Mouse (Mus musculus) intestine, postnatal 0 days (tissue): ENCODE results near the gene Tmprss12. TPM values are rescaled to one million over a fixed set of nuclear protein-coding genes. Genes with fewer than 3 reads are reported as not detected.
"Not testable (repeated sequence)": the region's sequence is repeated elsewhere in the genome, so short reads cannot be mapped to it uniquely, and the experiment has no call there.

Experiments
- ATAC-seq: fragments of 200-750 bp; cut with Nextera tagmentation; 2 replicates; pipeline ENCODE4 v1.8.0; 2017; ENCODE audit warnings: mild to moderate bottlenecking, moderate TSS enrichment, moderate library complexity
- H3K27ac ChIP-seq: fragments of 300-500 bp; sonication (generic); 2 replicates; pipeline ENCODE4 v1.5.1; 2014; ENCODE audit warnings: mild to moderate bottlenecking, low read depth, low read length, moderate library complexity
- H3K27me3 ChIP-seq: fragments of 300-500 bp; sonication (generic); replicated peaks from 2 replicates; pipeline ENCODE4 v1.6.1; 2014; ENCODE audit warnings: low read length, mixed read lengths; ENCODE audit not compliant: control insufficient read depth, insufficient read depth
- H3K36me3 ChIP-seq: fragments of 300-500 bp; sonication (generic); 2 replicates; pipeline ENCODE4 v1.6.1; 2014; ENCODE audit warnings: mild to moderate bottlenecking, moderate library complexity; ENCODE audit not compliant: control insufficient read depth, insufficient read depth
- H3K4me1 ChIP-seq: fragments of 300-500 bp; sonication (generic); replicated peaks from 2 replicates; pipeline ENCODE4 v1.6.1; 2014; ENCODE audit warnings: antibody characterized with exemption, low read length, mixed read lengths; ENCODE audit not compliant: control insufficient read depth, insufficient read depth
- H3K4me2 ChIP-seq: fragments of 300-500 bp; sonication (generic); replicated peaks from 2 replicates; pipeline ENCODE4 v1.6.1; 2014; ENCODE audit warnings: low read depth, mild to moderate bottlenecking, moderate library complexity
- H3K4me3 ChIP-seq: fragments of 300-500 bp; sonication (generic); 2 replicates; pipeline ENCODE4 v1.5.1; 2014; ENCODE audit warnings: low read depth, low read length
- H3K9ac ChIP-seq: fragments of 300-500 bp; sonication (generic); 2 replicates; pipeline ENCODE4 v1.6.1; 2014; ENCODE audit warnings: mild to moderate bottlenecking, low read depth, low read length
- H3K9me3 ChIP-seq: fragments of 300-500 bp; sonication (generic); 2 replicates; pipeline ENCODE4 v1.6.1; 2016; ENCODE audit warnings: mixed run types; ENCODE audit not compliant: control insufficient read depth
- CTCF ChIP-seq: sonication (generic); IDR thresholded peaks from 2 replicates; pipeline ENCODE4 v1.5.1; 2016; ENCODE audit warnings: low read depth, mild to moderate bottlenecking, control low read depth, antibody characterized with exemption, moderate library complexity
- WGBS: fragments of 180-500 bp; shearing (Covaris S2); extraction: QIAGEN DNeasy Blood & Tissue Kit; methylation state at CpG from one replicate; pipeline ENCODE4 v1.1.7; 2014; 5-methylcytosine and 5-hydroxymethylcytosine counted together
- polyA plus RNA-seq: library from polyadenylated mRNA; unstranded; fragments of >200 nt; fragmentation: Nextera tagmentation; extraction: Ambion mirVana; gene quantifications from 2 replicates; pipeline ENCODE4 v1.2.1, GENCODE M21; 2015

Tmprss12 gene
- polyA plus RNA-seq, 1 experiment from 2014 or later: not detected

DNA sequence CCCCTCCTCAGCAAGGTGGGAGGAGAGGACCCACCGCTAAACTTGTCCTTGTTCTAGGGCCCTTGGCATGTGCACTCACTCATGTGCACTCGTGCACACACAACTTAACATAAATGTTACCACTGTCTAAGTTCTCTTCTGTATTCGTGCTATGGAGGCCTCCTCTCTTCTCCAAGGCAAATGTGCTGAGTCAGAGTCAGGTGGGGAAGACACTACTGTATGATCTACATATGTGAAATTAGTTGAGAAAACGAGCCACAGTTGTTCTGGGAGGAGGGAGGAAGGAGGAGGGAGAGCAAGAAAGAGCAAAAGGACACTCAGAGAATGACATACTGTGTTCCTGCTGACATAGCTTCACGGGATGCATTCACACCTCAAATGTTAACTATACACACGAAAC is 19.9 kb downstream of the Tmprss12 start:
- no peak for TF ChIP-seq CTCF
- no peak overlapping the region for H3K4me3 ChIP-seq
- WGBS: 69% methylated on average over 6 of the region's 6 CpGs
- ATAC-seq: no peak
- H3K27me3 ChIP-seq: no peaks in the 10 kb centered on the region
- H3K9me3 ChIP-seq: no peaks in the 10 kb centered on the region
- H3K36me3 ChIP-seq: no peaks in the 10 kb centered on the region
- no peak overlapping the region for H3K9ac ChIP-seq
- H3K27ac ChIP-seq: no peak overlapping the region
- H3K4me1 ChIP-seq: no peaks in the 10 kb centered on the region
- H3K4me2 ChIP-seq: no peak overlapping the region

DNA sequence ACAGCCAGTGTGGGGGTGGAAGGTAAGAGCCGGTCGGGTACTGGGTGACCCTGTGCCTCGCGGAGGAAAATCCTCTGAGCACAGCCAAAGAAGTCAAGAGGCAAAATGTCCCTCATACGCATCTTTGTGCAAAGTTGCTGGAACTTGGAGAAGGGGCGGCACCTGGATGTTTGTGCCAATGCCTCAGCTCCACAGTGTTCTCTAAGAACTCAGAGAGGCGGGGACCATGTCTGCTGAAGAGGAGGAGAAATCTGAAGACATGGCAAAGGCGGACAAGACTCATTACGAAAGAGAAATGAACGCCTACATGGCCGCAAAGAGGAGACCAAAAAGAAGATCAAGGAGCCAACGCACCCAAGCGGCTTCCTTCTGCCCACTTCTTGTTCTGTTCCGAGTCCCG is 20.9 kb downstream of the Tmprss12 start:
- Histone ChIP-seq H3K4me3 (no peak overlapping the region), H3K27ac (no peak overlapping the region), H3K36me3 (no peaks in the 10 kb centered on the region), H3K4me1 (no peaks in the 10 kb centered on the region), H3K27me3 (no peaks in the 10 kb centered on the region), H3K4me2 (no peak overlapping the region), H3K9me3 (no peaks in the 10 kb centered on the region), H3K9ac (no peak overlapping the region)
- no peak for TF ChIP-seq CTCF
- ATAC-seq: no peak
- WGBS: 88% methylated on average over 15 of the region's 15 CpGs

DNA sequence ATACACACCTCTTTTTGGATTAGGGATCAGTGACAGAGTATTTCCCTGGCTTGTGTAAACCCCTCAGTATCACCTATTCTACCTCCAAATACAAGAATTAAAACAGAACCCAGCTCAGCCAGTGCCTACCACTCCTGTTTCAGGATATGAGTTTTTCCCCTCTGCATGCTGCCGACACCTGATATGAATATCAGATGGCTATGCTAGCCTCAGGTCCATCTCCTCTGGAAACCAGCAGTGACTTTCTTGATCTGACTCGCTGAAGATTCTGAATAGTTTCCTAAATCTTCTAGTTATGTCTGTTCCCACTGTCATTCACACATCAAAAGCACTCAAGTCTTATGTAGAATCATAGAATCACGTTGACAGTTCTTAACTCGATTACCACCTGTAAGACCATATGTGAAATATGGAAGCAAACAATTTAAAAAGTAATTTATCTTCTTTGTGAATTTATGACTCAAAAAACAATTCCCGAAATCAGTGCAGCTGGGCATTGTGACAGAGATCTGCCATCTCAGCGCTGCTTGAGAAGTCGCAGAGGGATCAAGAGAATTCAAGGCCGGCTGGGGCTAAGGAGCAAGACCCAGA is 22.9 kb downstream of the Tmprss12 start:
- Histone ChIP-seq H3K4me1 (no peaks in the 10 kb centered on the region), H3K36me3 (no peaks in the 10 kb centered on the region), H3K27me3 (no peaks in the 10 kb centered on the region), H3K9ac (0 out of 2 replicates have a peak overlapping the region, but pooled peaks have one; percentile 47), H3K4me3 (peak overlapping the region; percentile 51; the same call in 1 of the 2 replicates), H3K9me3 (no peaks in the 10 kb centered on the region), H3K4me2 (peak overlapping the region; percentile 91), H3K27ac (no peak overlapping the region)
- ATAC-seq: no peak
- no peak for TF ChIP-seq CTCF
- WGBS: 44% methylated on average over 8 of the region's 8 CpGs

DNA sequence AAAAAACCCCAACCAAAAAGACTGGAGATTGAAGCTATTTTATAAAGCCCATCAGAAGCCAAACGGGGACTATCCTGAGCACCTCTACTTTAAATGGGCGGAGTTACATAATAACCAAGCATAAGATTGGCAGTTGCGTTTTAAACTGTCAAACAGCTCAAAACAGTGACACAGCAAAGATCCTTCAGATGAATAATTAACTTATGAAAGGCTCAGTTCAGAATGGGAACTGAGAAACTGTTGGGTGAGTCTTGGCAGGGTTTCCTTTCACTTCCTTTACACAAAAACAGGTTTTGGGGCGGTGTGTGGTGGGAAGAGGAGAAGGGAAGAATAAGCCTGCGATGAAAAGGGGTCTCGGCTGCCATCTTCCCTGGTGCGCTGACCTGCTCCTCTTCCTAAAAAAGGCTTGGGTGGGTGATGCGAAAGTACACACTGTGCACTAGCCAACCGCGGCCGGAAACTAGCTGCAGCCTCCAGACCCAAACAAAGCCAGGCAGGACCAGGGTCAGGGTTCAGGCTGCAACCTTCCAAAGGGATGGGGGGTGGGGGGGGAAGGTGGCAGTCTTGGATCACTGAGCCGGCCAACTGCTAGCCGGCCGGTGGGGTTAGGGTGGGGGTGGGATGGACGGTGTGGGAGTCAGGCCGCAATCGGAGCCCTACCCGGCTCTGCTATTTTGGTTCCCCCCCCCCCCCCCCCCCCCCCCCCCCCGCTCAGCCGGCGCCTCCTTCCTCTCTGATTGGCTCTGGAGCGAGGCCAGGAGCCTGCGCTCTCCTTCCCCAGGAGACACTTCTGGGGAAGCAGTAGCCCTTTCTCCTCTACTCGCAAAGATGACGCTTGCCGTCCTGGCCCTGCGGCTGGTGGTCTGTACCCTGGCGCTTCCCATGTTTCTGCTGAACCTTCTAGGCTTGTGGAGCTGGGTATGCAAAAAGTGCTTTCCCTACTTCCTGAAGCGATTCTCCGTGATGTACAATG is 23.7 kb downstream of the Tmprss12 start, which contains the start of gene Mettl7a1:
Mettl7a1 (plus strand) TSS at position 122 of the 973 bp plus-strand sequence.
- Histone ChIP-seq H3K36me3 (no peaks in the 10 kb centered on the region), H3K9ac (peak within 1 kb of the TSS; percentile 47), H3K4me2 (peak within 1 kb of the TSS; percentile 91), H3K9me3 (no peaks in the 10 kb centered on the region), H3K27ac (peak within 1 kb of the TSS; percentile 91), H3K27me3 (no peaks in the 10 kb centered on the region), H3K4me1 (no peaks in the 10 kb centered on the region), H3K4me3 (peak within 1 kb of the TSS; percentile 51)
- no peak for TF ChIP-seq CTCF
- peak; percentile 80 for ATAC-seq
- 1% methylated on average over 23 of the region's 30 CpGs for WGBS

DNA sequence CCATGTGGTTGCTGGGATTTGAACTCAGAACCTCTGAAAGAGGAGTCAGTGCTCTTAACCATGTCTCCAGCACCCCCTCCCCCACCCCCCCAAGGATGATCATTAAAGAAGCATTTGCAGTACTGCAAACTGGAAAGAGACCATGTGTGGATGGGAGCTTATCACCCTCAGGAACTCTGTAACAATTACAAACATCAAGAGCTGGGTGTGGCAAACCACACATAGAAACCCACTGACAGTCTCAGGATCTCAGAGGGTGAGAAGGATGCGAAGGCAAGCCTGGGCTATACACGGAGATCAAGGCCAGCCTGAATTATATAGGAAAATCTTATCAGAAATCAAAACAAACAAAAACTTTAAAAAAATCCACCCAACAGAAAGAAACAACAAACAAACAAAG is 25.6 kb downstream of the Tmprss12 start:
- Histone ChIP-seq H3K4me2 (no peak overlapping the region), H3K27ac (no peak overlapping the region), H3K27me3 (no peaks in the 10 kb centered on the region), H3K9me3 (no peaks in the 10 kb centered on the region), H3K4me3 (no peak overlapping the region), H3K4me1 (no peaks in the 10 kb centered on the region), H3K9ac (no peak overlapping the region), H3K36me3 (no peaks in the 10 kb centered on the region)
- no peak for ATAC-seq
- TF ChIP-seq CTCF: no peak
- WGBS: 81% methylated on average over 2 of the region's 2 CpGs

DNA sequence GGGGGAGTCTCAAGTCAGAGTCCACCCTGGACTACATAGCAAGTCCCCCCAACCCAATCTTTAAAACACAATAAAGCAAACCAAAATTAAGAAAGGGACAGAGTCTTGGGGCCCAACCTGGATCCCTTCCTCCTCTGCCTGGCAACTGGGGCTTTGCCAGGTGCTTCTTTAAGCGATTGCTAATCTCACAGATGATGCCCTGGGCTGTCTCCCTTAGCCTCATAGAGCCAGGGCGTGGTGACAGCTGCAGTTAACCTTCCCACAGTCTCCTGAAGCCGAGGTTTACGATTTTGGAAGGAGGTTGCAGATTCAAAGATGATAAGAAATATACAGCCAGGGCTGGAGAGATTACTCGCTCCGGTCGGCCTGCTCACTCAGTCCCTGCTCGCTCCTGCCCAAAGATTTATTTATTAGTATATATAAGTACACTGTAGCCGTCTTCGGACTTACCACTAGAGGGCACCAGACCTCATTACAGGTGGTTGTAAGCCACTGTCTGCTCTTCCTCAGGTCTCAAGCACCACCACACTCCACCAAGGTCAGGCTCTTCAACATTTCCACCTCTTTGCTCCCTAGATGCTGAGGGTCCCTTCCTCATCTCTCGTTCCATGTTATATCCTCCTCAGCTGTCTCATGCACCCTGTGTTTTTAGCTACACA is 26.9 kb downstream of the Tmprss12 start:
- not testable (repeated sequence) for H3K4me2 ChIP-seq, H3K4me1 ChIP-seq, H3K9me3 ChIP-seq, H3K27me3 ChIP-seq, H3K36me3 ChIP-seq, H3K4me3 ChIP-seq, H3K27ac ChIP-seq, H3K9ac ChIP-seq
- 35% methylated on average over 11 of the region's 11 CpGs for WGBS
- TF ChIP-seq CTCF: peak; percentile 68
- ATAC-seq: peak; percentile 32; the same call in 1 of the 2 replicates
